Mouse (Mus musculus) activated CD4-positive, CD25-positive, alpha-beta regulatory T cell, adult 4 months (primary cell): Measurements from ENCODE around the gene Eef1akmt2. TPM values are rescaled to one million over a fixed set of nuclear protein-coding genes. Genes with fewer than 3 reads are reported as not detected.

Experiments used
- ATAC-seq: one replicate; pipeline ENCODE4 v1.8.0; 2017
- polyA plus RNA-seq, 2 experiments: library from polyadenylated mRNA; unstranded; fragments of 100-300 nt; shearing (Covaris generic); gene quantifications; one replicate each; pipeline ENCODE4 v1.2.1; 2017

Eef1akmt2 gene
- polyA plus RNA-seq, 2 experiments from 2014 or later = 59.5 to 60.2 TPM

DNA sequence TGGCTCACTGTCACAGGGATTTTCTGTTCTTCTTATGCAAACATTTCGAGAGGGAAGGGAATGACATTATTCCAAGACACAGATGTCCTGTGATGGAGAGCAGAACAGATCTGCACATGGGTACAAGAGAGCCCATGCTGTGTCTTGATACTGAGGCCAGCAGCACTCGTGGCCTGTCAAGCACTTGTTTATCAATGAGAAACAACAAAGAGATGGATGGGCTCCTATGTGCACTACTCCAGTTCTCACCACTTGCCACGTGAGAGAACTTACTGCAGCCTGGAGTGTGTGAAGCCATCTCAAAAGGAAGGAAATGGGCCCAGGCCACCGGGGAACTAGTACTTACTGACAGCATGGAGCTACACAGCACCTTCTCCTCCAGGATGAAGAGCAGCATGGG lies 66.0 kb downstream of the Eef1akmt2 start:
- no peak for ATAC-seq

DNA sequence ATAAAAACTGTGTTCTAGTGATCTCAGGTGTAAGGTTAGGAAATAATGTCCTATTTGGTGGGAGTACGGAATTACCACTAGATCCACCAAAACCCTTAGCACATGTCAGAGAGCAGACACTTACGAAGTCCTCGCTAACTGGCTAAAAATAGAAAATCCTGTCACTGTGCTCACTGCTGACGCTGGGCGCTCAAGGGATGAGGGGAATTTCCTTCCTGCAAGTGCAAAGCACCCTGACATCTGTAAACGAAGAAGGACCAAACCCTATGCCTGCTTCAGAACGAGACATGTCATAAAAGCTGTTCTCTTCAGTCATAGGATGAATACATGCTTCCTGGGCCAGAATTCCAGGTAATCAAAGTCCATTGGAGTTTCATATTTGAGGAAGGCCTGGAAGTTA lies 66.5 kb downstream of the Eef1akmt2 start:
- ATAC-seq = no peak

DNA sequence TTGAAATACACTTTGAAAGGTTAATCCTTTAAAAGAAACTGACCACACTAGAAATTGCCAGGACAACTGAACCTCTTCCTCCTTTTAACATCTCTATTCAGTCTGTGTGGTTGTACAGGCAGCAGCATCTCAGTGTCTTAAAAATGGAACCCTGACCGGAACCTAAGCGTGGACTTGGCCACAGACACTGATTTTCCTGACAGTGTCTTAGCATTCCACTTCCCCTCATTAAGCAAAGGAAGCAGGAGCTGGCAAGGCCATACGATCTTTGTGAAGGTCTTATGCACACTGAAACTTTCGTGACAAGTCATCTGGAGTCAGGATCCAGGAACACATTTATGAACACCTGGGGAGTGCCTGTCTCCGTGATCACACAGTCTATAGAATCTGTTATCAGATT lies 68.4 kb downstream of the Eef1akmt2 start:
- no peak for ATAC-seq

DNA sequence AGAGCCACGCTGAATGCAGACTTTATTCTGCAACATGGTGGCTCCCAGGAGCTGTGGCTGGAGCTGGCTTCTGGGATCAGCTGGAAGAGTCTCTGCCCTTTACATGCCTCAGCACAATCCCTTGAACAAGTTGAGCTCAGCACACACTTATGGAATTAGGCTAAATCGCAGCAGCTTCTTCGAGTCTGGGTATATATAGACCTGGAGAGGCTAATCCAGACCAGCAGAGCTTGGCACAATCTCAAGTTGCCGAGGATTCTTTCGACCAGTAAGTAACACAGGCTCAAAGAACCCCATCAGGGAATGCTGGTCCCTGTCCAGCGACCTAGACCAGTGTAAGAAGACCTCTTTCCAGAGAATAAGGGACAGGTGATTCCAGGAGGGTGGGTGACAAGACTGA lies 70.6 kb downstream of the Eef1akmt2 start:
- ATAC-seq = no peak

DNA sequence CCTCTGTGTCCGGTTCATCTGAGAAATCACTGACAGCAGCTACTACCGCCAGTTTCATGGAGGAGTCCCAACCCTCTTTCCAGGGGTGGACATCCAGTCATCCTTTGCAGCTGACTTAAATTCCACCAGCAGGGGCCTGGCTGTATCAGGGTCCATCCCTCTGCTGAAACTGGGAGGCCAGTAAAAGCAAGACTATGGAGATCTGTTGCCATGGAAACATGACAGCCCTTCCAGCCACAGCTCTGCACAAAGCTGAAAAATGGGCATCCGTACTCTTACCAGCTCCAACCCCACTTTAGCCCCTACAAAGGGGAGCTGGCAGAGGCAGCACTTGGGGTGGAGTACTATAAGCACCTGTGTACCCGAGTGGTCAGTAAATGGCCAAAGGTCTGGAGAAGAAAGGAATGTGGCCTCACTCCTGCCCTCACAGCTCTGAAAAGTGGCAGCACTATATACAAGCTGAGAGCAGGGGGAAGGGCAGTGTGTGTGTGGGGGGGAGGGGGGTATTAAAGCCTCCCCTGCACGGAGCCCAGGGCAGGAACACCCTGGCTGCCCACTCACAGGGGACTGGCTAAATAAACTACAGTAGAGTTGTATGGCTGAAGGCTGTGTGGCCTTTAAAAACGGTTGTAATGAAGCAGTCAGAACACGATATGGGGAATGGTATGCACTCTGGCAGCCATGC lies 71.2 kb downstream of the Eef1akmt2 start:
- ATAC-seq = no peak

DNA sequence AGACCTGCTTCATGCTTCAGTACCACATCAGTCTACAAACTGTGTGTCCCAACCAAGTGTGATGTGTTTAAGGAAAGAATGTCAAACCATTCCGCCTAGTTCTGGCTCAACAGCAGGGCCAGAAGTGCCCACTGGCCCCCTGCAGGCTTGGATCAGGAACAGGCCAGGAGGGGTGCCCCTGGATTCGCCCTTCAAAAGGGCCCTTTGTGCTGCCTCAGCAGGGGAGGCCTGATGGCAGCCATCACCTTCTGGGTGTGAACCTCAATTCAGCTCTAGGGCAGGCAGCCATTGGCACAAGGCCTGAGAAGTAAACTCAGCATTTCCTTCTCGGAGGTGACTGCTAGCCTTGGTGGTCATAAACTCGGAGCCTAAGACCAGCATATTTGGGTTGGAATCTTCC lies 71.9 kb downstream of the Eef1akmt2 start:
- ATAC-seq = no peak

DNA sequence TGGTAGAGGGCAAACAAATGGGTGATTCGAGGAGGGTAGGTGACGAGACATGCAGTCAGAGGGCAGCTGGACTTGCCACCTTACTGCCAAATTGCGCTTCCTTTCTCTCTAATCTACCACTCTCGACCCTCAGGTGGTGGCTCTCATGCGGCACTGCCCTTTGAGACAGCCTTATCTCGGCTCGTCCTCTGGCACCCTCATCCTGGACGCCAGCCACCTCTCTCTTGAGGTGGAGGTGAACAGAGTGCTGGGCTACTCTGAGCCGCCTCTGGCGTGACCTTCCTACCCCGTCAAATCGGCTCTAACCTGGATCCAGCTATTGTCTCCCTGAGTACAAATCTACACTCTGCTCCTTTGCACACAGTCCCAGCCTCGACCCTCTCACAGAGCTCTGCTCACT lies 73.8 kb downstream of the Eef1akmt2 start:
- ATAC-seq = no peak

DNA sequence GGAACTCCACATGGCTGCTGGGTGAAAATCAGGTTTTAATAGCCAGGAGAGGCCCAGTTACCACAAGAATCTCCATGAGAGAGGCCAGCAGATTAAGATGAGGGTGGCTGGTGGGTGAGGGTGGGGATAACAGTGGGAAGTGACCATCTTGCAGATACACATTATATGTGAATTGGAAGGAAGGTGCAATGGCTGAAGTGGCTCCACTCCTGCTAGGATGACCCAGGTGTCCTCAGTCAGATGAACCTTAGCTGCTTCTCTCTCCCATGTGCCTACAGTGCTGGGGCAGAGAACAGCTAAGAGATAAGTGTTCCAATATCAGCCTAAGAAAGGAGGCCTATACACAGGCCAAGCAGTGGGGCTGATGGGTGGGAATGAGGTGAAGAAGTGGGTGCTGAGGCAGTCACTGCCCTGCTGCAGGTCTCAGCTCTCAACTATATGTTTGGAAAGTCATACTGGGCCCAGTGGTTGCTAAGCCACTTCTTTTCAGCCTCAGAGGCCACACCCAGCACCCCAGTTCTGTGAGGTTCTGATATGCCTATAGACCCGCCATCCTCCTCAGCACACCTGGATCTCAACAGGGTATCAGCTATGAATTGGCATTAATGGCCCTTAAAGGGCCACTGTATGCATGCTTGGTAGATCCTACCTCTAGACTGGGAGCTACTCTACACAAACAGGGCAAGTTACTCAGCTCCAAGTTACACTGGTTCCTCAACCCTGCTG lies 74.6 kb downstream of the Eef1akmt2 start:
- no peak for ATAC-seq

Other genes starting within 250 kb of the Eef1akmt2 start
- gene Lhpp, start 242.0 kb downstream of the Eef1akmt2 start, polyA plus RNA-seq = 1 to 10 TPM; 4.2 to 4.6 TPM
- gene Fam53b, start 38.8 kb downstream of the Eef1akmt2 start, polyA plus RNA-seq = 10 to 100 TPM; 78.0 to 82.5 TPM
- gene Abraxas2, start 6.6 kb upstream of the Eef1akmt2 start, polyA plus RNA-seq = 10 to 100 TPM; 29.6 to 36.5 TPM
- 10 to 100 TPM in 1 of 2 experiments, 1 to 10 TPM in 1; 8.7 to 10.8 TPM for gene Zranb1, start 78.5 kb upstream of the Eef1akmt2 start, polyA plus RNA-seq